Mouse (Mus musculus) small intestine, adult 2 months (tissue): ENCODE measurements at regions not wholly inside any gene's neighbourhood (a gene's known extent, or its start where the extent isn't known, plus 50 kb on each side); places are given as distances from the start of the nearest gene placed in this dataset.

ENCODE experiments used
- CTCF ChIP-seq: fragments of 200-500 bp; IDR thresholded peaks from 2 replicates; pipeline ENCODE4 v1.5.1; 2012; ENCODE audit warnings: low read depth, mild to moderate bottlenecking, control low read depth, inconsistent platforms, low read length, moderate library complexity, mixed read lengths; ENCODE audit not compliant: insufficient replicate concordance, insufficient read length; ENCODE audit errors: extremely low read depth
- POLR2A ChIP-seq: fragments of 200-500 bp; IDR thresholded peaks from 2 replicates; pipeline ENCODE4 v1.6.1; 2012; ENCODE audit warnings: low read depth, mild to moderate bottlenecking, control low read depth, inconsistent platforms, low read length, moderate library complexity

GRCm38 (mm10) chr1:184576527-184576926 is 155.9 kb downstream of the Hlx start:
- TF ChIP-seq POLR2A, result no peak
- TF ChIP-seq CTCF, result no peak
